Mouse (Mus musculus) stomach, embryonic 14.5 days (tissue): ENCODE results near the gene Appbp2. TPM values are rescaled to one million over a fixed set of nuclear protein-coding genes. Genes with fewer than 3 reads are reported as not detected.

Experiments
- polyA plus RNA-seq: library from polyadenylated mRNA; unstranded; fragments of >200 nt; fragmentation: Nextera tagmentation; extraction: Ambion mirVana; gene quantifications from 2 replicates; pipeline ENCODE4 v1.2.1, GENCODE M21; 2014

Gene Appbp2
- polyA plus RNA-seq, 1 experiment from 2014 or later: 52.4 TPM

Other genes with a start within 250 kb of the Appbp2 start
- gene Usp32, start 95.0 kb downstream of the Appbp2 start, polyA plus RNA-seq: 7.1 and 9.7 TPM in 2 replicates
- 0.53 TPM in 1 of 2 replicates, not detected in the other for gene 1700125H20Rik, start 64.7 kb downstream of the Appbp2 start, polyA plus RNA-seq
- 14.6 and 20.3 TPM in 2 replicates for gene Ppm1d, start 76.1 kb upstream of the Appbp2 start, polyA plus RNA-seq
- gene Bcas3, start 118.0 kb upstream of the Appbp2 start, polyA plus RNA-seq: 20.4 and 22.6 TPM in 2 replicates